Mouse (Mus musculus): Measurements from ENCODE around the gene D130043K22Rik. TPM values are rescaled to one million over a fixed set of nuclear protein-coding genes. Genes with fewer than 3 reads are reported as not detected.
A peak's percentile ranks its signal among the peaks of the same experiment; 100 is the strongest.

D130043K22Rik gene
- polyA plus RNA-seq, 1 experiment from 2014 or later = not detected

DNA sequence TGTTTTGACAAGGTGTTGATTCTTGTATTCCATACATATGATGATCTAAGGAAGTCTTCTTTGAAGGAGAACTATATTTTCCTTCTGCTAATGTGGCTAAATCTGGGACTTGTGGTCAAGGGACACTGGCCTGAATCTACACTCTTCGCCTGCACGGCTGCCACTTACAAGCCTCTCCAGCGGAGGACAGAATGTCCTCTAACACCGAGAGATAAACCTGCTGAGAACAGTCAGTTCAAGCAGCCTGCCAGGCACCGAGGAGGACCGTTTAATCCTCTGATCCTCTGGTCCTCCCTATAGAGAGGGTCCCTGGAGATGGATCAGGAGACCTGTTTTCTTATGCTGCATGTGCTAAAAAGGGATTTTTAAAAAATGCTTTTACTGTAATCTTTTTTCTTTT lies 58.5 kb downstream of the D130043K22Rik start:
- ATAC-seq (replicated peaks; ENCODE audit: extremely low read depth, insufficient read depth, low FRiP score) = peak; percentile 60; the same call in 1 of the 2 replicates
- Histone ChIP-seq H3K9ac (ENCODE audit: low read length) (no peak overlapping the region), H3K27me3 (ENCODE audit: control insufficient read depth, insufficient read depth, low read length) (no peaks in the 10 kb centered on the region), H3K27ac (ENCODE audit: low read length) (peak overlapping the region; percentile 59; the same call in 1 of the 2 replicates), H3K4me2 (ENCODE audit: low read depth, low read length) (no peak overlapping the region), H3K9me3 (replicated peaks; ENCODE audit: control insufficient read depth, low read length) (no peaks in the 10 kb centered on the region), H3K36me3 (ENCODE audit: control insufficient read depth, insufficient read depth) (no peaks in the 10 kb centered on the region), H3K4me3 (ENCODE audit: low read length) (no peak overlapping the region), H3K4me1 (ENCODE audit: control insufficient read depth, insufficient read depth, low read length) (no peaks in the 10 kb centered on the region)
- 39% methylated on average over 6 of the region's 6 CpGs for WGBS

DNA sequence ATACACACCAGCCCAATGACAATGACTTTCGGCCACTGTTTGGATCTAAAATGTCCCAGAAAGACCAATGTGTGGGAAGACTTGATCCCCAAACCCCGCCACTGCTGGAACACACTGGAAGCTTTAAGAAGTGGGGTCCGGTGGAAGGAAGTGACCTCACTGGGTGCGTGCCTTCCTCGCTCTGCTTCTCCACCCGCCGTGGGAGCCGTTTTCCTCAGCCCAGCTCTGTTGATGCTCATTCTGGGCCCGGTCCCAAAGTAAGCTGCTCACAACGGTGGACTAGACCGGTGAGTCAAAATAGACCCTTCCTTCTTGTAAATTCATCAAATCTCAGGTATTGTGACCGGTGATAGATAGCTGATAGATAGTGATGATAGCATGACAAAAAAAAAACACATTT lies 60.5 kb downstream of the D130043K22Rik start:
- Histone ChIP-seq H3K9me3 (replicated peaks; ENCODE audit: control insufficient read depth, low read length) (no peaks in the 10 kb centered on the region), H3K36me3 (ENCODE audit: control insufficient read depth, insufficient read depth) (no peaks in the 10 kb centered on the region), H3K27ac (ENCODE audit: low read length) (no peak overlapping the region), H3K9ac (ENCODE audit: low read length) (no peak overlapping the region), H3K4me3 (ENCODE audit: low read length) (no peak overlapping the region), H3K4me1 (ENCODE audit: control insufficient read depth, insufficient read depth, low read length) (no peaks in the 10 kb centered on the region), H3K27me3 (ENCODE audit: control insufficient read depth, insufficient read depth, low read length) (no peaks in the 10 kb centered on the region), H3K4me2 (ENCODE audit: low read depth, low read length) (no peak overlapping the region)
- ATAC-seq (replicated peaks; ENCODE audit: extremely low read depth, insufficient read depth, low FRiP score) = no peak
- WGBS = 81% methylated on average over 12 of the region's 12 CpGs

DNA sequence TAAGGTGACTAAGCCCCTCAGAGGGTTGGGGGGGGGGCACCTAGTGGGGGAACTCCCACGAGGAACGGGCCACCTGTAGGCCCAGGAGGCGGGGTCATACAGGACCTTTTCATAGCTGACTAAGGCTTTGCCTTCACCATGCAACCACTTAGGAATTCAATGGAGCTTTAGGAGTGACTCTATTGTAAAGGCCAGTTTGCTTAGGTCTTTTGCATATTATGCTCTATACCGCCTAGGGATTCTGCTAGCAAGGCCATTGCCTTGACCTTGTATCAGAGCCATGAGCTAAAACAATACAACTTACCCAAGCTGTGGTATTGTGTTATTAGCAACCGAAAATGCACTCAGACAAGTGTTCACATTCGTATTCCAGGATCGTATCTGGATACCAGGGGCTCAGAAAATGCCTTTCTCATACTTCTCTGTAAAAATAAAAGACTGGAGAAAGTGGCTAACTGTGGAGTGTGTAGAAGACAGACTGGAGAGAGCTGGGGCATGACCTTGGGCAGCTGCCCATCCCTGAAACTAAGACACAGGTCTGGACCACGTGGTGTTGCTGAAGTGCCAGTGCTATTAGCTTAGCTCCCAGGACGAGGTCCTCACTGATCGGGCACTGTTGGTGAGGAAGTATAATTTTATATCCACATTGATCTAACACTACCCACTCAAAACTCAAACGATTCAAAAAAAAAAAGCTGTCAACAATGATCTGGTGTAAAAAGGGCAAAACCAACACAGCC lies 62.1 kb downstream of the D130043K22Rik start:
- Histone ChIP-seq H3K4me2 (ENCODE audit: low read depth, low read length) (no peak overlapping the region), H3K27ac (ENCODE audit: low read length) (no peak overlapping the region), H3K9me3 (replicated peaks; ENCODE audit: control insufficient read depth, low read length) (no peaks in the 10 kb centered on the region), H3K9ac (ENCODE audit: low read length) (no peak overlapping the region), H3K36me3 (ENCODE audit: control insufficient read depth, insufficient read depth) (no peaks in the 10 kb centered on the region; the same call in none of the 2 replicates), H3K4me1 (ENCODE audit: control insufficient read depth, insufficient read depth, low read length) (no peaks in the 10 kb centered on the region), H3K4me3 (ENCODE audit: low read length) (no peak overlapping the region), H3K27me3 (ENCODE audit: control insufficient read depth, insufficient read depth, low read length) (no peaks in the 10 kb centered on the region)
- 79% methylated on average over 11 of the region's 11 CpGs for WGBS
- ATAC-seq (replicated peaks; ENCODE audit: extremely low read depth, insufficient read depth, low FRiP score) = no peak

DNA sequence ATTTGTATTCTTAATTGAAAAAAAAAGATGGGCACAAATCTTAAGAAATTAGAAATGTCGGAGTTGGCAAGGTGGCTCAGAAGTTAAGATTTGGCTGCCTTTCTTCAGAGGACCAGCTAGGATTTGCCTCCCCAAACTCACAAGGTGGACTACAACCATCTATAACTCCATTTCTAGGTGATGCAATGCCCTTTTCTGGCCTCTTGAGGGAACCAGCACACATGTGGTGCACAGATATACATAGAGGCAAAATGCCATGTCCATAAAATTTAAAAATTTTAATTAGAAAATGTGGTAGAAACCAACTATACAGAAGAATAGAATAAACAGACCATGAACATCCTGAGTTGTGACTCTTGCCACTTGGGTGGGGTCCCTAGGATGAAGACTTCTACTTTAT lies 64.2 kb downstream of the D130043K22Rik start:
- Histone ChIP-seq H3K9me3 (replicated peaks; ENCODE audit: control insufficient read depth, low read length) (no peaks in the 10 kb centered on the region), H3K4me1 (ENCODE audit: control insufficient read depth, insufficient read depth, low read length) (no peaks in the 10 kb centered on the region), H3K4me2 (ENCODE audit: low read depth, low read length) (no peak overlapping the region), H3K9ac (ENCODE audit: low read length) (no peak overlapping the region), H3K4me3 (ENCODE audit: low read length) (no peak overlapping the region), H3K36me3 (ENCODE audit: control insufficient read depth, insufficient read depth) (peaks cover 8% of the 10 kb centered on the region), H3K27me3 (ENCODE audit: control insufficient read depth, insufficient read depth, low read length) (no peaks in the 10 kb centered on the region), H3K27ac (ENCODE audit: low read length) (no peak overlapping the region)
- no peak for ATAC-seq (replicated peaks; ENCODE audit: extremely low read depth, insufficient read depth, low FRiP score)
- WGBS = 88% methylated on average over 1 of the region's 1 CpGs

DNA sequence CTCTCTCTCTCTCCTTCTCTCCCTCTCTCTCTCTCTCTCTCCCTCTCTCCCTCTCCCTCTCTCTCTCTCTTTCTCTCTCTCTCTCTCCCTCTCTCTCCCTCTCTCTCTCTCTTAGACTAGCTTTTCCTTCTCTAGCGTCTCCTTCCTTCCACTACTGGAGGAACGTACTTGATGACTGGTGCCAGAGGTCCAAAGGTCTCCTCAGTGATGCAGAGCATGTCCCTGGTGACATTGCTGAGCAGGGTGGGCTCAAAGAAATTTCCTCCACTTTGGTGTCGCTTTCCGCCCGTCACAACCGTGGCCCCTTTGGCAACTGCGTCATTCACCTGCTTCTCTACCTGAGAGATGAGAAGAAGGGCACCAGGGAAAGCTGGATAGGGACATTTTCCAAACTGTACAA lies 68.6 kb downstream of the D130043K22Rik start:
- WGBS = 89% methylated on average over 7 of the region's 7 CpGs
- peaks cover 16% of the 10 kb centered on the region for H3K36me3 ChIP-seq (ENCODE audit: control insufficient read depth, insufficient read depth)
- no peak overlapping the region for H3K27ac ChIP-seq (ENCODE audit: low read length)

DNA sequence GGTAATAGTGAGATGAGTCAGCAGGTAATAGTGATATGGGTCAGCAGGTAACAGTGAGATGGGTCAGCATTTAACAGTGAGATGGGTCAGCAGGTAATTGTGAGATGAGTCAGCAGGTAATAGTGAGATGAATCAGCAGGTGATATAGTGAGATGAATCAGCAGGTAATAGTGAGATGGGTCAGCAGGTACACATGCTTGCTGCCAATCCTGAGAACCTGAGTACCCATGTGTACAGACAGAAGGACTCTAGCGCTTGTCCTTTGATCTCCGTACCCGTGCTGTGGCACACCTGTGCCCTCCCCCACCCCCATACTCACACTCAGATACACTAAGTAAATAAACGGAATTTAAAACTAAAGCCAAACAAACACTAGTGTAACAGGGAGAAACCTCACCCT lies 70.0 kb downstream of the D130043K22Rik start:
- WGBS = 68% methylated on average over 4 of the region's 4 CpGs
- no peaks in the 10 kb centered on the region for H3K27me3 ChIP-seq (ENCODE audit: control insufficient read depth, insufficient read depth, low read length)
- peaks cover 19% of the 10 kb centered on the region for H3K36me3 ChIP-seq (ENCODE audit: control insufficient read depth, insufficient read depth)
- peaks cover 6% of the 10 kb centered on the region; the same call in 1 of the 2 replicates for H3K4me1 ChIP-seq (ENCODE audit: control insufficient read depth, insufficient read depth, low read length)
- H3K9ac ChIP-seq (ENCODE audit: low read length) = no peak overlapping the region
- ATAC-seq (replicated peaks; ENCODE audit: extremely low read depth, insufficient read depth, low FRiP score) = no peak
- H3K9me3 ChIP-seq (replicated peaks; ENCODE audit: control insufficient read depth, low read length) = no peaks in the 10 kb centered on the region
- H3K4me3 ChIP-seq (ENCODE audit: low read length) = no peak overlapping the region
- H3K27ac ChIP-seq (ENCODE audit: low read length) = peak overlapping the region; percentile 14; the same call in 1 of the 2 replicates
- no peak overlapping the region for H3K4me2 ChIP-seq (ENCODE audit: low read depth, low read length)

More for the DNA sequence above, 68.6 kb downstream of the D130043K22Rik start:
- Histone ChIP-seq H3K4me2 (ENCODE audit: low read depth, low read length) (no peak overlapping the region), H3K4me3 (ENCODE audit: low read length) (no peak overlapping the region), H3K9me3 (replicated peaks; ENCODE audit: control insufficient read depth, low read length) (no peaks in the 10 kb centered on the region), H3K4me1 (ENCODE audit: control insufficient read depth, insufficient read depth, low read length) (peaks cover 6% of the 10 kb centered on the region; the same call in 1 of the 2 replicates), H3K9ac (ENCODE audit: low read length) (no peak overlapping the region), H3K27me3 (ENCODE audit: control insufficient read depth, insufficient read depth, low read length) (no peaks in the 10 kb centered on the region)
- no peak for ATAC-seq (replicated peaks; ENCODE audit: extremely low read depth, insufficient read depth, low FRiP score)

DNA sequence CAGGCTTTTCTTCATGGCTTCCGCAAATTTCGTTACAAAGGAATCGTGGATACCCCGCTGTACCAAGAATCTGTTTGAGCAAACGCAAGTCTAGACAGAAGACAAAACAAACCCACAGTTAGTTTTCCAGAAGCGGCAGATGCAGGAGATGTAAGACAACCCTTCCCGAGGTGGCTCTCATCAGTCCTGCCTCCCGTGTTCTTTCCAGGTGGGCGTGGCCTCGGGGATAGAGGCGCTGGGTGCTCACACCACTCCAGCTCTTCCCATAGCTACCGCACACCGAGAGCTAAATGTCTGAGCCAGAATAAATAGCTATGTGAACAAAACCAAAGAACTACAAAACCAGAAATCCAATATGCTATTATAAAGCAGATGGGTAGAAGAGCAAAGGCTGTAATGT lies 70.9 kb downstream of the D130043K22Rik start:
- 65% methylated on average over 13 of the region's 13 CpGs for WGBS
- Histone ChIP-seq H3K9ac (ENCODE audit: low read length) (no peak overlapping the region), H3K4me3 (ENCODE audit: low read length) (no peak overlapping the region), H3K27ac (ENCODE audit: low read length) (no peak overlapping the region), H3K4me1 (ENCODE audit: control insufficient read depth, insufficient read depth, low read length) (peaks cover 6% of the 10 kb centered on the region; the same call in 1 of the 2 replicates), H3K9me3 (replicated peaks; ENCODE audit: control insufficient read depth, low read length) (no peaks in the 10 kb centered on the region), H3K36me3 (ENCODE audit: control insufficient read depth, insufficient read depth) (peaks cover 19% of the 10 kb centered on the region), H3K4me2 (ENCODE audit: low read depth, low read length) (no peak overlapping the region), H3K27me3 (ENCODE audit: control insufficient read depth, insufficient read depth, low read length) (no peaks in the 10 kb centered on the region)
- ATAC-seq (replicated peaks; ENCODE audit: extremely low read depth, insufficient read depth, low FRiP score) = no peak

DNA sequence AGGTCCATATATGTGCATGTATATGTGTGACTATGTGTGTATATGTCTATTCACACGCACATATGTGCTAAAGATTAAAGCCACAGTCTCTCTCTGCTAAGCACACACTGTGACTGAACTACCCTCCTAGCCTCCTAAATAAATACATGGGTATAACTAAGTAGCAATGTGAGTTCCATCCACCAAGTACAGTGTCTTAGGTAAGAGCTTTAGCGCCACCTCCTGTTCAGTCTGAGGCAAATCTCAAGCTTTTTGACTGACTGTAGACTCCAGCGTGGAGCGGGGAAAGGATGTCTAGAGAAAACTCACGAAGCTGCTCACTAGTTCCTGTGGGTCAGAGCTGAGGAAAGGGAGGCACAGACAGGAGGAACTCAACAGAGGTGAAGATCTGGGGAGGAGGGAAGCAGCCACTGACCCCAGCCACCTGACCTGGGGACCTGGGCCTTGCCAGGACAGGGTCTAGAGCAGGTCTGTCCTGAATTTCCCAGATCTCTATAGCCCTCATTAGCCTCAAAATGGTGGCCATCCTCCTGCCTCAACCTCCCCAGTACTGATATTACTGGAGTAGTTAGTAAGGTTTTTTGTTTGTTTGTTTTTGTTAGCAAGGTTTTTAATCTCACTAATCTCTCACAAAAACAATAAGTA lies 75.5 kb downstream of the D130043K22Rik start:
- peaks cover 24% of the 10 kb centered on the region for H3K36me3 ChIP-seq (ENCODE audit: control insufficient read depth, insufficient read depth)
- H3K27me3 ChIP-seq (ENCODE audit: control insufficient read depth, insufficient read depth, low read length) = no peaks in the 10 kb centered on the region
- no peak overlapping the region for H3K4me2 ChIP-seq (ENCODE audit: low read depth, low read length)
- H3K27ac ChIP-seq (ENCODE audit: low read length) = no peak overlapping the region
- 17% methylated on average over 5 of the region's 5 CpGs for WGBS
- no peaks in the 10 kb centered on the region for H3K4me1 ChIP-seq (ENCODE audit: control insufficient read depth, insufficient read depth, low read length)
- no peaks in the 10 kb centered on the region for H3K9me3 ChIP-seq (replicated peaks; ENCODE audit: control insufficient read depth, low read length)
- peak; percentile 58 for ATAC-seq (replicated peaks; ENCODE audit: extremely low read depth, insufficient read depth, low FRiP score)
- no peak overlapping the region for H3K4me3 ChIP-seq (ENCODE audit: low read length)
- no peak overlapping the region for H3K9ac ChIP-seq (ENCODE audit: low read length)

DNA sequence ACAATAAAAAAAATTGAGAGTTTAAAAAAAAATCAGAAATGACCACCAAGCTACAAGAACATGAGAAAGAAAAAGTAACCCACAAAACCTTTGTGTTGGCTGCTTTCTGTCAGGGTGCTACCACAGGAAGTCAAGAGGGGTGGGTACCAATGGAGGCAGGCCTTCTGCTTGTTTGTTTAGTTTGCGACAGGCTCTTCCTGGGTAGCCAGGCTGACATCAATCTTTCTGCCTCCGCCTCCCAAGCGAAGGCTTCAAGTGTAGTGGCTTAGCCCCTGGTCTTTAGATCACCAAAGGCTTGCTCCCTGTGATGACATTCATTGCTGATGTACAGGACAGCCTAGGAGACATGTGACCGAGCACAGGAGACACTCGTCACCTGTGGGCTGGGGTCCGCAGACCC lies 76.3 kb downstream of the D130043K22Rik start:
- no peak overlapping the region for H3K27ac ChIP-seq (ENCODE audit: low read length)
- no peaks in the 10 kb centered on the region for H3K27me3 ChIP-seq (ENCODE audit: control insufficient read depth, insufficient read depth, low read length)
- peaks cover 24% of the 10 kb centered on the region for H3K36me3 ChIP-seq (ENCODE audit: control insufficient read depth, insufficient read depth)
- H3K9me3 ChIP-seq (replicated peaks; ENCODE audit: control insufficient read depth, low read length) = no peaks in the 10 kb centered on the region
- 79% methylated on average over 6 of the region's 6 CpGs for WGBS
- no peak overlapping the region for H3K4me2 ChIP-seq (ENCODE audit: low read depth, low read length)
- no peak overlapping the region for H3K4me3 ChIP-seq (ENCODE audit: low read length)
- ATAC-seq (replicated peaks; ENCODE audit: extremely low read depth, insufficient read depth, low FRiP score) = no peak
- H3K9ac ChIP-seq (ENCODE audit: low read length) = no peak overlapping the region
- H3K4me1 ChIP-seq (ENCODE audit: control insufficient read depth, insufficient read depth, low read length) = no peaks in the 10 kb centered on the region
